Mouse (Mus musculus): ENCODE data around the gene Smim6. TPM values are rescaled to one million over a fixed set of nuclear protein-coding genes. Genes with fewer than 3 reads are reported as not detected.

Gene Smim6
- polyA plus RNA-seq, 1 experiment from 2014 or later, result 1.0 TPM

GRCm38 (mm10) chr11:115886446-115886845 is 25.4 kb upstream of the Smim6 start:
- WGBS, result 85% methylated on average over 11 of the region's 11 CpGs
- Histone ChIP-seq H3K9me3 (no peaks in the 10 kb centered on the region), H3K4me1 (no peaks in the 10 kb centered on the region), H3K36me3 (no peaks in the 10 kb centered on the region), H3K9ac (no peak overlapping the region), H3K4me2 (no peak overlapping the region), H3K27me3 (peaks cover 28% of the 10 kb centered on the region), H3K4me3 (no peak overlapping the region), H3K27ac (no peak overlapping the region)
- ATAC-seq (ENCODE audit: insufficient number of reproducible peaks, low FRiP score, low TSS enrichment, low read depth), result no peak

- WGBS, result 77% methylated on average over 5 of the region's 5 CpGs
- Histone ChIP-seq H3K36me3 (0 out of 2 replicates have a peak, but pooled peaks cover 4% of the 10 kb centered on the region), H3K4me3 (no peak overlapping the region), H3K4me1 (no peaks in the 10 kb centered on the region), H3K4me2 (no peak overlapping the region), H3K9ac (no peak overlapping the region), H3K27ac (no peak overlapping the region), H3K9me3 (no peaks in the 10 kb centered on the region), H3K27me3 (peaks cover 14% of the 10 kb centered on the region)
- no peak for ATAC-seq (ENCODE audit: insufficient number of reproducible peaks, low FRiP score, low TSS enrichment, low read depth)
These were observed 23.8 kb upstream of the Smim6 start for GRCm38 (mm10) chr11:115888020-115888419.

GRCm38 (mm10) chr11:115889159-115889558 is 22.7 kb upstream of the Smim6 start:
- ATAC-seq (ENCODE audit: insufficient number of reproducible peaks, low FRiP score, low TSS enrichment, low read depth), result no peak
- peaks cover 14% of the 10 kb centered on the region; the same call in 1 of the 2 replicates for H3K36me3 ChIP-seq
- no peak overlapping the region for H3K4me3 ChIP-seq
- H3K9me3 ChIP-seq, result no peaks in the 10 kb centered on the region
- no peak overlapping the region for H3K9ac ChIP-seq
- no peaks in the 10 kb centered on the region for H3K4me1 ChIP-seq
- H3K27me3 ChIP-seq, result peaks cover 3% of the 10 kb centered on the region
- WGBS, result 64% methylated on average over 6 of the region's 6 CpGs
- no peak overlapping the region for H3K27ac ChIP-seq
- H3K4me2 ChIP-seq, result no peak overlapping the region

- Histone ChIP-seq H3K4me1 (no peaks in the 10 kb centered on the region), H3K27me3 (no peaks in the 10 kb centered on the region), H3K36me3 (peaks cover 43% of the 10 kb centered on the region), H3K9ac (no peak overlapping the region), H3K4me3 (no peak overlapping the region), H3K4me2 (no peak overlapping the region), H3K27ac (no peak overlapping the region), H3K9me3 (no peaks in the 10 kb centered on the region)
- WGBS, result 63% methylated on average over 6 of the region's 6 CpGs
- no peak for ATAC-seq (ENCODE audit: insufficient number of reproducible peaks, low FRiP score, low TSS enrichment, low read depth)
These were observed 19.6 kb upstream of the Smim6 start for GRCm38 (mm10) chr11:115892213-115892612.

- no peak overlapping the region for H3K4me3 ChIP-seq
- no peak overlapping the region for H3K4me2 ChIP-seq
- WGBS, result 87% methylated on average over 9 of the region's 9 CpGs
- H3K27me3 ChIP-seq, result no peaks in the 10 kb centered on the region
- H3K36me3 ChIP-seq, result peaks cover 43% of the 10 kb centered on the region
- H3K9me3 ChIP-seq, result no peaks in the 10 kb centered on the region
- H3K9ac ChIP-seq, result no peak overlapping the region
- no peak for ATAC-seq (ENCODE audit: insufficient number of reproducible peaks, low FRiP score, low TSS enrichment, low read depth)
- H3K27ac ChIP-seq, result no peak overlapping the region
- H3K4me1 ChIP-seq, result no peaks in the 10 kb centered on the region
These were observed 18.7 kb upstream of the Smim6 start for GRCm38 (mm10) chr11:115893071-115893470.

- H3K9ac ChIP-seq, result no peak overlapping the region
- H3K4me3 ChIP-seq, result no peak overlapping the region
- WGBS, result 73% methylated on average over 14 of the region's 14 CpGs
- H3K27ac ChIP-seq, result no peak overlapping the region
- H3K36me3 ChIP-seq, result peaks cover 43% of the 10 kb centered on the region
- no peaks in the 10 kb centered on the region for H3K9me3 ChIP-seq
- no peaks in the 10 kb centered on the region for H3K27me3 ChIP-seq
- no peak overlapping the region for H3K4me2 ChIP-seq
- peaks cover 11% of the 10 kb centered on the region for H3K4me1 ChIP-seq
- no peak for ATAC-seq (ENCODE audit: insufficient number of reproducible peaks, low FRiP score, low TSS enrichment, low read depth)
These were observed 16.9 kb upstream of the Smim6 start for GRCm38 (mm10) chr11:115894755-115895520.

GRCm38 (mm10) chr11:115898446-115898845 is 13.4 kb upstream of the Smim6 start:
- H3K9ac ChIP-seq, result no peak overlapping the region
- no peak for ATAC-seq (ENCODE audit: insufficient number of reproducible peaks, low FRiP score, low TSS enrichment, low read depth)
- no peak overlapping the region for H3K4me2 ChIP-seq
- H3K27ac ChIP-seq, result peak overlapping the region; percentile 30
- no peak overlapping the region for H3K4me3 ChIP-seq
- no peaks in the 10 kb centered on the region for H3K9me3 ChIP-seq
- no peaks in the 10 kb centered on the region for H3K27me3 ChIP-seq
- peaks cover 42% of the 10 kb centered on the region for H3K4me1 ChIP-seq
- peaks cover 34% of the 10 kb centered on the region for H3K36me3 ChIP-seq
- WGBS, result 71% methylated on average over 7 of the region's 7 CpGs

- ATAC-seq (ENCODE audit: insufficient number of reproducible peaks, low FRiP score, low TSS enrichment, low read depth), result no peak
- Histone ChIP-seq H3K36me3 (peaks cover 31% of the 10 kb centered on the region), H3K9me3 (no peaks in the 10 kb centered on the region), H3K4me2 (no peak overlapping the region), H3K27ac (peak overlapping the region; percentile 30; the same call in 1 of the 2 replicates), H3K9ac (no peak overlapping the region), H3K27me3 (no peaks in the 10 kb centered on the region), H3K4me3 (no peak overlapping the region), H3K4me1 (peaks cover 47% of the 10 kb centered on the region)
- 24% methylated on average over 4 of the region's 4 CpGs for WGBS
These were observed 12.9 kb upstream of the Smim6 start for GRCm38 (mm10) chr11:115898886-115899285.

- WGBS, result 33% methylated on average over 16 of the region's 16 CpGs
- H3K36me3 ChIP-seq, result peaks cover 25% of the 10 kb centered on the region
- H3K4me3 ChIP-seq, result peak within 1 kb of the TSS; percentile 15
- H3K4me1 ChIP-seq, result peaks cover 48% of the 10 kb centered on the region
- H3K9ac ChIP-seq, result no peak within 1 kb of the TSS
- H3K9me3 ChIP-seq, result no peaks in the 10 kb centered on the region
- peak within 1 kb of the TSS; percentile 47 for H3K27ac ChIP-seq
- no peaks in the 10 kb centered on the region for H3K27me3 ChIP-seq
- H3K4me2 ChIP-seq, result peak within 1 kb of the TSS; percentile 5; the same call in 1 of the 2 replicates
- 0 out of 2 replicates have a peak, but pooled peaks have one; percentile 32 for ATAC-seq (ENCODE audit: insufficient number of reproducible peaks, low FRiP score, low TSS enrichment, low read depth)
These were observed 12.1 kb upstream of the Smim6 start, which contains the start of gene Smim5 for GRCm38 (mm10) chr11:115899486-115900266. Smim5 (plus strand) TSS chr11:115899966.

- no peak for ATAC-seq (ENCODE audit: insufficient number of reproducible peaks, low FRiP score, low TSS enrichment, low read depth)
- peak overlapping the region; percentile 5; the same call in 1 of the 2 replicates for H3K4me2 ChIP-seq
- H3K4me3 ChIP-seq, result peak overlapping the region; percentile 15
- WGBS, result 71% methylated on average over 8 of the region's 8 CpGs
- peaks cover 21% of the 10 kb centered on the region for H3K36me3 ChIP-seq
- no peak overlapping the region for H3K9ac ChIP-seq
- peaks cover 54% of the 10 kb centered on the region for H3K4me1 ChIP-seq
- H3K9me3 ChIP-seq, result no peaks in the 10 kb centered on the region
- H3K27ac ChIP-seq, result peak overlapping the region; percentile 47
- no peaks in the 10 kb centered on the region for H3K27me3 ChIP-seq
These were observed 11.1 kb upstream of the Smim6 start for GRCm38 (mm10) chr11:115900561-115901337.

- no peak for ATAC-seq (ENCODE audit: insufficient number of reproducible peaks, low FRiP score, low TSS enrichment, low read depth)
- Histone ChIP-seq H3K27ac (peak overlapping the region; percentile 80), H3K9ac (no peak overlapping the region), H3K4me1 (peaks cover 54% of the 10 kb centered on the region), H3K9me3 (no peaks in the 10 kb centered on the region), H3K27me3 (no peaks in the 10 kb centered on the region), H3K4me3 (no peak overlapping the region), H3K4me2 (no peak overlapping the region), H3K36me3 (peaks cover 18% of the 10 kb centered on the region; the same call in 1 of the 2 replicates)
- WGBS, result 89% methylated on average over 9 of the region's 9 CpGs
These were observed 10.3 kb upstream of the Smim6 start for GRCm38 (mm10) chr11:115901338-115902161.
